Mouse (Mus musculus) cerebellum, adult 9-10 months (tissue): Measurements from ENCODE around the gene Pnpla3.
A peak's percentile ranks its signal among the peaks of the same experiment; 100 is the strongest.

Experiments used
- DNase-seq: peaks from one replicate; pipeline ENCODE4 v3.0.0; 2022

Gene Pnpla3

DNA sequence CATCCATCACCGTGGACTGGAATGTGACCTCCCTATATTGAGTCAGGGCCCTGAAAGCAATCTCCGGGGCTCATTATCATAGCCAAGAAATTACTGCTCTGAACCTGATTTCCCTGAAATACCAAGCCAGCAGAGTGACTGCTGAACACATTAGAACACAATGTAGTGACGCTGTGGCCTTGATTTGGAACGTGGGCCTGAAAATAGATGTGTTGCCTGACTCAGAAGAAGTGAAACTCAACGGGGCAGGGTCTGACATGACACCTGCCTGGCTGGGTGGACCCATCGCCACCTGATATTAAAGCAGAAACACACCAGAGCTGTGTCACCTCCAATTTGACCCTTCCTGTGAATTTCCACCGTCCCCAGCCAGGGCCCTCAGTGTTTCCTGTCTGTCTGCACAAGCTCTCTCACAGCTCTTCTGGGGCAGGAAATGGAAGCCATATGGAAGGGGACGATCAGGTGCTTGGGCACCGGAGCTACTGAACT is 51.2 kb downstream of the Pnpla3 start:
- DNase-seq = no peak

DNA sequence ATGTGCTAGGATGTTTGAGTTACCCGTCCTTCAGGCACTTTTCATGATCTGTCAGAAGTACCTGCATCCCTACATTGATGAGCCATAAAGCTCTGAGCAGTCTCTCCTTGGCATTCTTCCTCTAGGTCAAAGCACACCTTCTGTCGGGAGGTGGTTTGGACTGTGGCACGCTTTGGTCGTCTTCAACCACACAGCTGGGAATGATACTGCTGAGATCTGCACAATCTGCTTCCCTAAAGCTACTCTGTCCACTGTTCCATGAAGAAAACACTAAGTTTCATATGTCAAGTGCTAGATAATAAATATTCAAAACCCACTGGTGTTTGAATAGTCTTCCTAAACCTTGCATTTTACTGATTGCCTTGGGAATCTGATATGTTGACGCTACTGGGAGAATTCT is 53.9 kb downstream of the Pnpla3 start:
- DNase-seq = no peak

- no peak for DNase-seq
Measured at GRCm38 (mm10) chr15:84223423-84223822, 55.8 kb downstream of the Pnpla3 start.

DNA sequence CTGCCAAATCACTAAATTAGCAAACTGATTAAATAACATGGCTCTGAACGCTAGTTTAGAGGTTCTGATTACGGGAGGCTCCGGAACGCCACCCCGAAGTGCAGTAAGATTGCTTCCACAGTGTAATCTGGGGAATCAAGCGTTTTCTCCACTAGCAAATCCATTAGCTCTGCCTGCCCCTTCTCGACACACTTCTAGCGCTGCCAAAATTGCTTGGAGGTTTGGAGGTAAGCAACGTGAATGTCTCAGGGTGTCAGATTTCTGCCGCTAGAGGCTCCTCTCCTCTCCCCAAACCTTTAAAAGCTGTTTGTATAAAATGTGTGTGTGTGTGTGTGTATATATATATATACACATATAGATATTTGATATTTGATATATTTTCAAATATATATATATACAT is 57.1 kb downstream of the Pnpla3 start:
- no peak for DNase-seq

DNA sequence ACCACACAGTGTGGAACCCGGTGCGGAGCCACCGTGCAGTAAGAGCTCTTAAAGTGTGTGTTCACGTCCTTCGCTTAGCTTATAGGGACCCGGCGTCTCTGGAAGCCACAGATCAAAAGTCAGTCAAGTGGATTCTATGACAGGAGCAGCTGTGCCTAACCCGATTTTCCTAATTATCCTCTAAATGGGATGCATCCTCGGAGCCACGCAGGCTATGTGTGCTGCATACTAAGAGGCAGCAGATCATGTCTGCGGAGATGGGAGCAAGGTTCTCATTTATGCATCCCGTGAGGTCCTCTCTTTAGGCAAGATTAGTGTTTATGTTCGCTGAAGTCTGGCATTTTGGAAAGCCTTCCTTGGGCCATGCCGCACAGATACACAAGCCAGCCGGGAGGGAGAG is 59.3 kb downstream of the Pnpla3 start:
- no peak for DNase-seq

- DNase-seq = no peak
Measured at GRCm38 (mm10) chr15:84230661-84231060, 63.0 kb downstream of the Pnpla3 start.

GRCm38 (mm10) chr15:84231113-84231712 is 63.6 kb downstream of the Pnpla3 start:
- peak; percentile 67 for DNase-seq

DNA sequence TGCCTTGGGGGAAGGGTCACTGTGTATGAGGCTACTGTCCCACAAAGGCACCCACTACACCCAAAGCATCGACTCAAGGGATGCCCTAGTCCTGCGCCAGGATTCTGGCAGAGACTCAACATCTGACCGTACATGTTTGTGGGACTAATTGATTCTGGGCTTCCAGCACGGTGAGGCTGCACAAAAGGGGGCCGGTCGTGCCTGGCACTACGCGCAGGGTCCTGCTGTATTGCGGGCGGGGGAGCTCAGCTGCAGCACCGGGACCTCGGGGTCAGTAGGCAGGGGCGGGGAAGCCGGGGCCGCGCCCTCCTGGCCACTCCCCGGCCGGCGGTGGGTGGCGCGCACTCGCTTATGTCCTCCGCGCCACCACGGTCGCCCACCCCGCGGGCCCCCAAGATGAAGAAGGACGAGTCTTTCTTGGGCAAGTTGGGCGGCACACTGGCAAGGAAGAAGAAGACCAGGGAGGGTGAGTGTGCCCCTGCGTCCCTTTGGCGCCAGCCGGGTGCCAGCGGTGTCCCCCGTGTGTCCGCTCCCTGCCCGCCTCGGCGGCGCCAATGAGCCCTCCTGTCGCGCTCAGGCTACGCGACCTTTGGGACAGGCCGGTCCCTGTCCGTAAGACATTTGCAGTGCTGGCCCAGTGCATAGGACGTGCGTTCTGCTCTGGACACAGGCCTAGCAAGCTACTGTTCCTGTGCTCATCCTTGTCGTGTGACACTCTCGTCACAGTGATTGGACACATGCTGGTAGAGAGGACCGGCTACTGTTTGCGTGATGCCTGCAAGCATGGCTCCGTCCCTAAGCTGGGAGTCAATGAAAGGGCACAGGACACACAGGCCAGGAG is 64.3 kb downstream of the Pnpla3 start, which contains the start of gene Parvb:
TSS of gene Parvb (plus strand) at position 323 of the 841 bp plus-strand sequence.
- peak; percentile 72 for DNase-seq

GRCm38 (mm10) chr15:84232609-84233008 is 65.0 kb downstream of the Pnpla3 start:
- DNase-seq = no peak

DNA sequence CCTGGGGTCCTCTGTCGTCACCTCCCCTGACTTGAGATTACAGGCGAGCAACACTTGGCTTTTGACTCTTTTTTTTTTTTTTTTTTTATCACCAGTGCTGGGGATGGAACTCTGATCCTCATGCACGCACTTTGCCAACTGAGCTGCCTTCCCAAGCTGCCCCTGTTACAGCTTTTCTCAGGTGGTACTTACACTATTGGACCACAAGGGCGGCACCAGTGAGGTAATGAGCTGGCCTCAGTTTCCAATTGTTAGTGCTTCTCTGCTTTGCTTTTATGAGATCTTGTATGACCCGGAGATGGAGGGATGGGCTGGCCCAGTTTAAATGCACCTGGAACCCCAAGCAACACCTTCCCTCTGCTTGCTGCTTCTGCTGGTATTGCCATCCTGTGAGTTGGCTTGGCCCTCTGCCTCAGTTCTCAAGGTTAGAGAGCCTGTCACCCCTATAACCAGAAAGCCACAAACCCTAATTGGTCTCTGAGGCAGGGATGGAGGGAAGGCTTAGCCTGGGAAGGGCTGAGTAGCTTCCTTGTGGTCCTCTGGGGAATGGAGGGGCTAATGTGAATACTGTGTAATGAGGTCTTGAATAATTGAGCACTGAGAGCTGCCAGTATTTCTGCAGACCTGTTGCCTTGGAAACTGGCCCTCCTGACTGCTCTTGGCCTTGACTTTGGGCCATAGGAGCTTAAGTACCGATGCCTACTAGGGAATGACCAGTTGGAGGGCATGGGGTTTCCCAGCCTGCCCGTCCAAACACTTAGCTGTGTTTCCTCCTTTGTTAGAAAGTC is 67.4 kb downstream of the Pnpla3 start:
- no peak for DNase-seq

GRCm38 (mm10) chr15:84235646-84236045 is 68.0 kb downstream of the Pnpla3 start:
- no peak for DNase-seq
